Mouse (Mus musculus) neural tube, embryonic 13.5 days (tissue): ENCODE data around the gene Ncor2. TPM values are rescaled to one million over a fixed set of nuclear protein-coding genes. Genes with fewer than 3 reads are reported as not detected.

ENCODE experiments used
- ATAC-seq: fragments of 200-750 bp; cut with Nextera tagmentation; 2 replicates; pipeline ENCODE4 v1.8.0; 2017; ENCODE audit warnings: low read depth, mild to moderate bottlenecking, moderate TSS enrichment, moderate library complexity
- H3K27ac ChIP-seq: fragments of 300-500 bp; sonication (generic); replicated peaks from 2 replicates; pipeline ENCODE4 v1.5.1; 2015; ENCODE audit warnings: moderate library complexity, mild to moderate bottlenecking, inconsistent platforms
- H3K27me3 ChIP-seq: fragments of 300-500 bp; sonication (generic); 2 replicates; pipeline ENCODE4 v1.6.1; 2015; ENCODE audit warnings: mild to moderate bottlenecking, inconsistent platforms
- H3K36me3 ChIP-seq: fragments of 300-500 bp; sonication (generic); 2 replicates; pipeline ENCODE4 v1.6.1; 2015; ENCODE audit warnings: mild to moderate bottlenecking, inconsistent platforms
- H3K4me1 ChIP-seq: fragments of 300-500 bp; sonication (generic); replicated peaks from 2 replicates; pipeline ENCODE4 v1.6.1; 2015; ENCODE audit warnings: inconsistent platforms
- H3K4me2 ChIP-seq: fragments of 300-500 bp; sonication (generic); 2 replicates; pipeline ENCODE4 v1.6.1; 2015; ENCODE audit warnings: inconsistent platforms, mild to moderate bottlenecking, moderate library complexity
- H3K4me3 ChIP-seq: fragments of 300-500 bp; sonication (generic); 2 replicates; pipeline ENCODE4 v1.5.1; 2015; ENCODE audit warnings: mild to moderate bottlenecking, inconsistent platforms
- H3K9ac ChIP-seq: fragments of 300-500 bp; sonication (generic); 2 replicates; pipeline ENCODE4 v1.6.1; 2015; ENCODE audit warnings: moderate library complexity, mild to moderate bottlenecking, inconsistent platforms
- H3K9me3 ChIP-seq: fragments of 300-500 bp; sonication (generic); 2 replicates; pipeline ENCODE4 v1.6.1; 2016; ENCODE audit warnings: inconsistent platforms
- WGBS: fragments of 180-500 bp; shearing (Covaris S2); methylation state at CpG from one replicate; pipeline ENCODE4 v1.1.7; 2015; 5-methylcytosine and 5-hydroxymethylcytosine counted together
- polyA plus RNA-seq: library from polyadenylated mRNA; unstranded; fragments of >200 nt; fragmentation: Nextera tagmentation; extraction: Ambion mirVana; gene quantifications from 2 replicates; pipeline ENCODE4 v1.2.1, GENCODE M21; 2015

Gene Ncor2
- polyA plus RNA-seq, 1 experiment from 2014 or later: 29.2 TPM

DNA sequence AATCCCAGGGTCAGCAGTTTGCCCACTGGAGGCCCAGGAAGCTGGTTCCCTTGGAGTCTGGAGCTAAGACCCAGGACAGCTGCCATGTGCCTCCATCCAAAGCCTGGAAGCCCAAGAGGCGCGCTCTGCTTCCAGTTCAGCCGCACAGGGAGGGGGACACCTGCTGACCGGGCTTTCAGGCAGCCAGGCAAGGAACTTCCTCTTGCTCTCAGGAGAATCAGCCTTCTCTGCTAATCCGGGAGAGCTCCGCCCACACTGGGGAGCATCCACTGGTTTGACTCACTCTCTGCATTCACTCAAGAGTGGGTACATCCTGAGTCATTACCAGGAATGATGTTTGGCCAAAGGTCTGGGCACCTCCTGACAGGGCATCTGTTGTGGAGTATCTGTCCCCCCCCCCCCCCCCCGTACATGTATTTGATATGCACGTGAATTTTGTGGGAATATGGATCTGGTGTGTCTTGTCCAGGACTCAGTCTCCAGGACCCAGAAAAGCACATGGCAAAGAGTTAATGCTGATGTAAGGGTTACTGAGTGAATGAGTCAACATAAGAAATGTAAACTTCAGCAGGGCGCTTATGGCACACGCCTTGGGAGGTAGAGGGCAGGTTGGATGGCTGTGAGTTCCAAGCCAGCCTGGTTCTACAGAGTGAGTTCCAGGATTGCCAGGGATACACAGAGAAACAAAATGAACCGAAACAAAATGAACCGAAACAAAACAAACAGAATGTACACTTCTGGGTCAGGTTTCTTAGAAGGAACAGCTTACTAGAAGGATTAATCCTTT lies 10.0 kb upstream of the Ncor2 start:
- Histone ChIP-seq H3K4me2 (no peak overlapping the region), H3K27ac (no peak overlapping the region), H3K4me3 (no peak overlapping the region), H3K4me1 (peaks cover 24% of the 10 kb centered on the region), H3K27me3 (peaks cover 7% of the 10 kb centered on the region; the same call in 1 of the 2 replicates), H3K36me3 (no peaks in the 10 kb centered on the region), H3K9ac (no peak overlapping the region), H3K9me3 (0 out of 2 replicates have a peak, but pooled peaks cover 4% of the 10 kb centered on the region)
- no peak for ATAC-seq
- WGBS: 40% methylated on average over 12 of the region's 12 CpGs

DNA sequence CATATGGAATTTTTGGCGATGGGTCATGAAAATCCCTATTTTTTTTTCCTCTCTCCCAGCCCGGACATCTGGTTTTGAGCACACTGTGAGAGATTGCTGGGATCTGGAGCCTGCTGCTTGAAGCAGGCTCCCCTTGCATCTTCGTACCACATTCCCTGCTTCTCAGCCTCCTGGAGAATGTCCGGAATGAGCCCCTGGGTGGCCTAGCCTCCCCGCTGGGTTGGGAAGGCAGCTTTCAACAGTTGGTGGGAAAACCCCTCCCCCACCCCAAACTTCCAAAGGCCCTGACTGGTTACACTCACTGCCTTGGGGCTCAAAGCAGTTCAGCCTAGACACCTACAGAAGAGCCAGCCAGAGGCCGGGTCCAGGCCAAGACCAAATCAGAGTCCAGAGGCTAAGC lies 5.8 kb upstream of the Ncor2 start:
- peak overlapping the region; percentile 59 for H3K27ac ChIP-seq
- WGBS: 18% methylated on average over 6 of the region's 6 CpGs
- H3K4me2 ChIP-seq: no peak overlapping the region
- peaks cover 27% of the 10 kb centered on the region for H3K4me1 ChIP-seq
- no peaks in the 10 kb centered on the region for H3K36me3 ChIP-seq
- no peak overlapping the region for H3K9ac ChIP-seq
- 0 out of 2 replicates have a peak, but pooled peaks have one; percentile 9 for ATAC-seq
- peaks cover 7% of the 10 kb centered on the region; the same call in 1 of the 2 replicates for H3K27me3 ChIP-seq
- H3K9me3 ChIP-seq: 0 out of 2 replicates have a peak, but pooled peaks cover 4% of the 10 kb centered on the region
- no peak overlapping the region for H3K4me3 ChIP-seq

DNA sequence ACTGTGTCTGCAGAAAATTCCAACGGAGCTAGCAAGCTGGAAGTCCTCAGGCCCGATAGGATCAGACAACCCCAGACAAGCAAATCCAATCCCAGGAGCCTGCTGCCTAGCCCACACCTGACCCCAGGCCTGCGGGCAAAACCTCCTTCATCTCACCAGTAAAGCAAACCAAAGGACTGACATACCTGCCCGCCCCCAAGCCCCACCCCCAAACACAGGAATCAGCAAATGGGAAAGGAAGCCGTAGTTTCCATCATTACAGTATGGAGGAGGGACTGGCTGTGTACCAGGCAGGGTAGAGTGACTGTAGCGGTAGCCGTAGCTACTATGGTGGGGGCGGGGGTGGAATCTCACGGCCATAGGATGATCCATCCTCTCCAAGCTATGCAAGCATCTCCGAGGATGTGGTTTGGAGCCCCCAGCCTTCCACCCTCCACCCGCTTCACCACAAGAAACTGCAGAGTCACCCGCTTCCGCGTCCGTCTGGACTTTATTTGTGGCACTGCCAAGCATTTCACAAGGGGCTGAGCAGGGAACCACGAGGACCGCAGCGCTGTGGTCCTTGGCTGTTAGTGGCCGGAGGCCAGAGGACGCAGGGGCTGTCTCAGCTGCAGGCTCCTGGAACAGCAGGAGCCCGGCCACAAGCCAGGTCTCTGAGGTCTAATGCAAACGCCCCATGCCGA lies 4.4 kb upstream of the Ncor2 start:
- 0 out of 2 replicates have a peak overlapping the region, but pooled peaks have one; percentile 13 for H3K4me2 ChIP-seq
- H3K27me3 ChIP-seq: peaks cover 7% of the 10 kb centered on the region; the same call in 1 of the 2 replicates
- H3K36me3 ChIP-seq: no peaks in the 10 kb centered on the region
- 0 out of 2 replicates have a peak overlapping the region, but pooled peaks have one; percentile 22 for H3K9ac ChIP-seq
- 0 out of 2 replicates have a peak, but pooled peaks cover 4% of the 10 kb centered on the region for H3K9me3 ChIP-seq
- H3K4me1 ChIP-seq: peaks cover 29% of the 10 kb centered on the region
- WGBS: 24% methylated on average over 23 of the region's 23 CpGs
- peak overlapping the region; percentile 42; the same call in 1 of the 2 replicates for H3K27ac ChIP-seq
- no peak overlapping the region for H3K4me3 ChIP-seq
- ATAC-seq: no peak

DNA sequence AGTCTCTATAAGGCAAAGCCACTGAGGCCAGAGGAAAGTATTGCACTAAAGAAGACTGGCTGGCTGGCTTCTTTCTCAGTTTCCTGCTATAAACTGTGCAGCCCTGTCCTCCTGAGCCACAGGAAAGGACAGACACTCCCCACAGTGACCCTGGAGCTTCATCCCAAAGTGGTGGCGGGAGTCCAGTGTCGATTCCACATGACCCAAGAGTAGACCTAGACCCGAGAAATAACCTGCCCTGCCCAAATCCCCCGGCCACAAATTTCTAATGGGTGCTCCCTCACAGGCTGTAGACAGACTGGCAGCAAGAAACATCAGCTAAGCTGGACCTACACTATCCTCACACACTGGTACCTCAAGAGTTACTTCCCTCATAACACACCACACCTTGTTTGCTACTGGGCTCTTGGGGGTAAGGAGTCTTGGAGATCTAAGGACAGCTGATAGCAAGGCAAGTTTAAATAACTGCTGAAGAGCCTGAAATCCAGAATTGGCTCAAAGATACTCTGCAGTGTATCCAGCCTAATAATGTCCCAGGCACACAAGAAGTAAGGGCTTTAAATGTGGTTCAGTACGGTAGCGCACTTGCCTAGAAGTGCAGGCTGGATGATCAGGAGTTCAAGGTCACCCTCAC lies 1.7 kb upstream of the Ncor2 start:
- Histone ChIP-seq H3K4me1 (peaks cover 47% of the 10 kb centered on the region), H3K9ac (no peak overlapping the region), H3K9me3 (no peaks in the 10 kb centered on the region), H3K36me3 (no peaks in the 10 kb centered on the region), H3K27me3 (peaks cover 6% of the 10 kb centered on the region; the same call in 1 of the 2 replicates), H3K27ac (no peak overlapping the region), H3K4me3 (no peak overlapping the region), H3K4me2 (no peak overlapping the region)
- WGBS: 84% methylated on average over 6 of the region's 6 CpGs
- ATAC-seq: no peak

DNA sequence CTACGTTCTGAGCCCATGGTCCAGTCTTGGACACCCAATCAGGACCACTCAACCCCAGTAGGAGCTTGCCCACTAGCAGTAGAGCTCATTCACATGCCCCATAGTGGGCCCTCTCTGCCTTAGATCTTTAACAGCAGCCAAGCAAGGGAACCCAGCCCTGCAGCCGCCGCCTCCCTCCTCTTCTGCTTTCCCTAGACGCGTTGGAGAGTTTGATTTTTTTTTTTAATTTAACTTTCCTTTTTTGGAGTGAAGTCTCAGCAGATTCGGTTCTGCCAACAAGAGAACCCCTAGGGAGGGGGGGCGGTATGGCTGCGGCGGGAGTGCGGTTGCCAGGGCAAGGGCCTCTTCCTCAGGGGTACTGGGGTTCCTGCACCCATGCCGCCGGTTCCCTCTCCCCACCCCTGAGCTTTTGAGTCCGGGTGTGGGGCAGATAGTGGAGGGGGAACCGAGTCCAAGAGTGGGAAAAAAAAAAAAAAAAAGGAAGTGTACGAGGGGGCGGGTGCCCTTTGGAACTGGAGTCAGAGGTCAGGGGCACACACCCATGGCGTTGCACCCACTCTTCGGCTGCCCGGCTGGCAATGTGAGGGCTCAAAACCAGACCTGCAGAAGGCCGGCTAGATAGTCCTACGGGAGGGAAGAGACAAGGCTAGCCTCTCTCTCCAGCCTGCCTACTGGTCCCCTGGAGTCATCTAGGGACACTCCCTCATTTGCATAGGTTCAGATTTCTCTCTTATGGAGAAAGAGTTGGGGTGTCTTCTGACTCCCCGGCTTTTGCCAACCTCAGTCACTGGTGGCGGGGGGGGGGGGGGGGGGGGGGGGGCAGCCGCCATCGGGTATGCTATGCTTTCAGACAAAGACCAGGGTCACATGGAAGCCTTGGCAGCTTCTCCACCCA lies 963 bp upstream of the Ncor2 start:
- Histone ChIP-seq H3K9ac (peak overlapping the region; percentile 68), H3K4me3 (peak overlapping the region; percentile 92), H3K4me1 (peaks cover 50% of the 10 kb centered on the region), H3K27ac (peak overlapping the region; percentile 98), H3K9me3 (no peaks in the 10 kb centered on the region), H3K36me3 (no peaks in the 10 kb centered on the region), H3K27me3 (no peaks in the 10 kb centered on the region), H3K4me2 (peak overlapping the region; percentile 91)
- peak; percentile 8 for ATAC-seq
- WGBS: 3% methylated on average over 24 of the region's 25 CpGs

GRCm38 (mm10) chr5:125178171-125179006 lies 630 bp downstream of the Ncor2 start:
- peaks cover 52% of the 10 kb centered on the region for H3K4me1 ChIP-seq

GRCm38 (mm10) chr5:125177481-125178134 lies 1.4 kb downstream of the Ncor2 start:
- 1% methylated on average over 42 of the region's 44 CpGs for WGBS
- peak overlapping the region; percentile 92 for H3K4me3 ChIP-seq
- peak overlapping the region; percentile 91 for H3K4me2 ChIP-seq
- no peaks in the 10 kb centered on the region for H3K27me3 ChIP-seq
- ATAC-seq: peak; percentile 25
- H3K9me3 ChIP-seq: no peaks in the 10 kb centered on the region
- H3K9ac ChIP-seq: peak overlapping the region; percentile 96
- H3K27ac ChIP-seq: peak overlapping the region; percentile 98
- H3K4me1 ChIP-seq: peaks cover 58% of the 10 kb centered on the region
- no peaks in the 10 kb centered on the region for H3K36me3 ChIP-seq

More at GRCm38 (mm10) chr5:125178171-125179006, 630 bp downstream of the Ncor2 start:
- peak overlapping the region; percentile 96 for H3K9ac ChIP-seq
- H3K27ac ChIP-seq: peak overlapping the region; percentile 98
- H3K9me3 ChIP-seq: no peaks in the 10 kb centered on the region
- H3K36me3 ChIP-seq: no peaks in the 10 kb centered on the region
- H3K27me3 ChIP-seq: no peaks in the 10 kb centered on the region
- under 1% methylated on average over 60 of the region's 60 CpGs for WGBS
- peak; percentile 23 for ATAC-seq
- H3K4me2 ChIP-seq: peak overlapping the region; percentile 91
- H3K4me3 ChIP-seq: peak overlapping the region; percentile 92

GRCm38 (mm10) chr5:125176864-125177263 lies 2.2 kb downstream of the Ncor2 start:
- H3K9ac ChIP-seq: peak overlapping the region; percentile 96
- H3K36me3 ChIP-seq: no peaks in the 10 kb centered on the region
- H3K4me1 ChIP-seq: peaks cover 65% of the 10 kb centered on the region
- 4% methylated on average over 12 of the region's 12 CpGs for WGBS
- H3K27me3 ChIP-seq: no peaks in the 10 kb centered on the region
- H3K4me3 ChIP-seq: peak overlapping the region; percentile 92
- peak; percentile 24 for ATAC-seq
- peak overlapping the region; percentile 98 for H3K27ac ChIP-seq
- H3K4me2 ChIP-seq: peak overlapping the region; percentile 91
- no peaks in the 10 kb centered on the region for H3K9me3 ChIP-seq

DNA sequence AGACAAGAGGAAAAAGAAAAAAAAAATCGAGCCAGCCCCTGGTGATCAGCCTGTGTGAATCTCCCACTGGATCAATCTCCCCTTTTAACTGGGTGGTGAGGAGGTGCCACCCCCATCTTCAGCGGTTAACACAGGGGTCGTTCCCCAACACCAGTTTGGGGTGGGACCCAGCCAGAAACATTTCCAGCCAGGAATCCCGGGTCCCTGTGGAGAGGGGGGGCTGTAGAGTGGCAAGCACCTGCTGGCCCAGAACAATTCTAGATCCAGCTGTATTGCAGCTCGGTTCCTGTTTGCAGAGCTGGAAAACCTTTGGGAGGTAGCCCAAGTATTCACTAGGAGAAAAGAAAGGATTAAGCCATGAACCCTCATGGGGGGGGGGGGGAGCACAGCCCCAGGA lies 2.7 kb downstream of the Ncor2 start:
- no peaks in the 10 kb centered on the region for H3K9me3 ChIP-seq
- H3K4me1 ChIP-seq: peaks cover 70% of the 10 kb centered on the region
- no peak for ATAC-seq
- H3K27ac ChIP-seq: peak overlapping the region; percentile 98
- 9% methylated on average over 5 of the region's 5 CpGs for WGBS
- no peaks in the 10 kb centered on the region for H3K36me3 ChIP-seq
- H3K27me3 ChIP-seq: no peaks in the 10 kb centered on the region
- H3K4me3 ChIP-seq: peak overlapping the region; percentile 92
- peak overlapping the region; percentile 91 for H3K4me2 ChIP-seq
- H3K9ac ChIP-seq: peak overlapping the region; percentile 96

GRCm38 (mm10) chr5:125175673-125176369 lies 3.2 kb downstream of the Ncor2 start:
- H3K4me3 ChIP-seq: peak overlapping the region; percentile 92
- peak overlapping the region; percentile 91 for H3K4me2 ChIP-seq
- no peaks in the 10 kb centered on the region for H3K36me3 ChIP-seq
- peaks cover 75% of the 10 kb centered on the region for H3K4me1 ChIP-seq
- H3K27ac ChIP-seq: peak overlapping the region; percentile 98
- ATAC-seq: no peak
- H3K9me3 ChIP-seq: no peaks in the 10 kb centered on the region
- WGBS: 57% methylated on average over 9 of the region's 9 CpGs
- H3K9ac ChIP-seq: peak overlapping the region; percentile 96
- H3K27me3 ChIP-seq: no peaks in the 10 kb centered on the region
